Mouse (Mus musculus) stomach, embryonic 14.5 days (tissue): ENCODE data around the gene BC004004. TPM values are rescaled to one million over a fixed set of nuclear protein-coding genes. Genes with fewer than 3 reads are reported as not detected.
"Not testable (repeated sequence)": the region's sequence is repeated elsewhere in the genome, so short reads cannot be mapped to it uniquely, and the experiment has no call there.

Experiments used
- ATAC-seq: fragments of 200-750 bp; cut with Nextera tagmentation; 2 replicates; pipeline ENCODE4 v1.8.0; 2017; ENCODE audit warnings: low read depth, moderate TSS enrichment; ENCODE audit not compliant: insufficient number of reproducible peaks, insufficient read depth, low FRiP score
- H3K27ac ChIP-seq: fragments of 300-500 bp; sonication (generic); 2 replicates; pipeline ENCODE4 v1.5.1; 2014; ENCODE audit warnings: mild to moderate bottlenecking, low read length, moderate library complexity, mixed read lengths
- H3K27me3 ChIP-seq: fragments of 300-500 bp; sonication (generic); 2 replicates; pipeline ENCODE4 v1.6.1; 2014; ENCODE audit warnings: low read length, control low read depth, mixed read lengths; ENCODE audit not compliant: control insufficient read depth, insufficient read depth
- H3K36me3 ChIP-seq: fragments of 300-500 bp; sonication (generic); 2 replicates; pipeline ENCODE4 v1.6.1; 2014; ENCODE audit warnings: mild to moderate bottlenecking, control low read depth, low read length, moderate library complexity, mixed read lengths; ENCODE audit not compliant: control insufficient read depth, insufficient read depth
- H3K4me1 ChIP-seq: fragments of 300-500 bp; sonication (generic); 2 replicates; pipeline ENCODE4 v1.6.1; 2014; ENCODE audit warnings: low read length, control low read depth, mixed read lengths; ENCODE audit not compliant: control insufficient read depth, insufficient read depth
- H3K4me2 ChIP-seq: fragments of 300-500 bp; sonication (generic); replicated peaks from 2 replicates; pipeline ENCODE4 v1.6.1; 2014; ENCODE audit warnings: low read depth, low read length, control low read depth
- H3K4me3 ChIP-seq: fragments of 300-500 bp; sonication (generic); 2 replicates; pipeline ENCODE4 v1.5.1; 2014; ENCODE audit warnings: low read depth, low read length, control low read depth
- H3K9ac ChIP-seq: fragments of 300-500 bp; sonication (generic); replicated peaks from 2 replicates; pipeline ENCODE4 v1.6.1; 2014; ENCODE audit warnings: low read depth, mild to moderate bottlenecking, control low read depth, low read length, moderate library complexity, mixed read lengths
- H3K9me3 ChIP-seq: fragments of 300-500 bp; sonication (generic); 2 replicates; pipeline ENCODE4 v1.6.1; 2016; ENCODE audit warnings: low read depth, low read length, control low read depth; ENCODE audit not compliant: control insufficient read depth
- WGBS: fragments of 180-500 bp; shearing (Covaris S2); extraction: QIAGEN DNeasy Blood & Tissue Kit; methylation state at CpG from one replicate; pipeline ENCODE4 v1.1.7; 2014; 5-methylcytosine and 5-hydroxymethylcytosine counted together
- polyA plus RNA-seq: library from polyadenylated mRNA; unstranded; fragments of >200 nt; fragmentation: Nextera tagmentation; extraction: Ambion mirVana; gene quantifications from 2 replicates; pipeline ENCODE4 v1.2.1, GENCODE M21; 2014

The BC004004 gene
- polyA plus RNA-seq, 1 experiment from 2014 or later, result 79.5 TPM

- peaks cover 10% of the 10 kb centered on the region; the same call in 1 of the 2 replicates for H3K36me3 ChIP-seq
- H3K27ac ChIP-seq, result peak overlapping the region; percentile 83
- H3K27me3 ChIP-seq, result no peaks in the 10 kb centered on the region
- no peaks in the 10 kb centered on the region for H3K9me3 ChIP-seq
- WGBS, result under 1% methylated on average over 42 of the region's 45 CpGs
- no peak for ATAC-seq
- H3K4me3 ChIP-seq, result peak overlapping the region; percentile 93
- H3K9ac ChIP-seq, result peak overlapping the region; percentile 92
- H3K4me1 ChIP-seq, result peaks cover 21% of the 10 kb centered on the region
- H3K4me2 ChIP-seq, result peak overlapping the region; percentile 78
These were observed 78.6 kb downstream of the BC004004 start for GRCm38 (mm10) chr17:29347126-29347644.

- peak within 1 kb of the TSS; percentile 94 for H3K27ac ChIP-seq
- no peaks in the 10 kb centered on the region for H3K9me3 ChIP-seq
- peak within 1 kb of the TSS; percentile 93 for H3K4me3 ChIP-seq
- H3K36me3 ChIP-seq, result peaks cover 8% of the 10 kb centered on the region; the same call in 1 of the 2 replicates
- peaks cover 15% of the 10 kb centered on the region; the same call in 1 of the 2 replicates for H3K4me1 ChIP-seq
- WGBS, result under 1% methylated on average over 46 of the region's 53 CpGs
- H3K4me2 ChIP-seq, result peak within 1 kb of the TSS; percentile 78
- no peaks in the 10 kb centered on the region for H3K27me3 ChIP-seq
- H3K9ac ChIP-seq, result peak within 1 kb of the TSS; percentile 92
- ATAC-seq, result peak; percentile 97
These were observed 79.2 kb downstream of the BC004004 start, which contains the start of gene Mtch1 for GRCm38 (mm10) chr17:29347645-29348256. Gene Mtch1, minus strand, starts transcription at chr17:29347934.

DNA sequence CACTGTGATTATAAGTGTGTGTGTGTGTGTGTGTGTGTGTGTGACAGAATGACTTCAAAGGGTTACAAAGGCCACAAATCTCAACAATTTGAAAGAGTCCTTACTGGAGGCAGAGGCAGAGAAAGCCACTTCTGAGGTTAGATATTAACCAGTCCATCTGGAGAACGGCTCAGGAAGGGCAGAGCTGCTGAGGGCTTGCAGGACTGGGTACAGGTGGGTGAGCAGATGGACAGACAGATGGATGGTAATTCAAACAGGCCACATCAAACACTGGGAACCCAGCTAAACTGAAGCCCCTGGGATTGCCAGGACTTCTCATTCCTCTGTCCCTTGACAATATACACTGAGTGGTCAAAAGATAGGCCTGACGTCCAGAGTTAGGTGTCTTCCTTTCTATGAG is 80.4 kb downstream of the BC004004 start:
- H3K36me3 ChIP-seq, result peaks cover 3% of the 10 kb centered on the region; the same call in 1 of the 2 replicates
- H3K9ac ChIP-seq, result no peak overlapping the region
- no peak overlapping the region for H3K27ac ChIP-seq
- no peak for ATAC-seq
- no peak overlapping the region for H3K4me2 ChIP-seq
- peaks cover 15% of the 10 kb centered on the region; the same call in 1 of the 2 replicates for H3K4me1 ChIP-seq
- H3K4me3 ChIP-seq, result no peak overlapping the region
- 70% methylated on average over 2 of the region's 2 CpGs for WGBS
- no peaks in the 10 kb centered on the region for H3K27me3 ChIP-seq
- H3K9me3 ChIP-seq, result no peaks in the 10 kb centered on the region

DNA sequence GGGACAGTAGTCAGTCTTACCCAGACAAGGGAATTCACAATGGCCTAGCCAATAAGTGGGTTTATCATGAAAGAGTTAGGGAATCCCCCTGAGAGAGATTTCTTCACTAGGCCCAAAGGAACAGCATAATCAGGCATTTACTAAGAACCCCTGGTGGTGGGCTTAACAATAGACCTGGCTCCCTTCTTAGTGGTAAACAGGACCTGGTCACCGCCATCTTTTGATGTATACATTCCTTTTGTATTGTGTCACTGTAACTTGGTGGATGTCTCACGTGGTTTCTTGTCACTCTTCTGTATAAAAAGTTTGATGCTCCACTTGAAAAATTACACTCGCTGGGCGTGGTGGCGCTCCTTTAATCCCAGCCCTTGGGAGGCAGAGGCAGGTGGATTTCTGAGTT is 82.5 kb downstream of the BC004004 start:
- H3K27ac ChIP-seq, H3K27me3 ChIP-seq, H3K4me2 ChIP-seq, ATAC-seq, H3K36me3 ChIP-seq, H3K4me3 ChIP-seq, H3K9ac ChIP-seq, H3K9me3 ChIP-seq: not testable (repeated sequence)
- WGBS, result 77% methylated on average over 5 of the region's 5 CpGs
- H3K4me1 ChIP-seq, result peaks cover 17% of the 10 kb centered on the region

DNA sequence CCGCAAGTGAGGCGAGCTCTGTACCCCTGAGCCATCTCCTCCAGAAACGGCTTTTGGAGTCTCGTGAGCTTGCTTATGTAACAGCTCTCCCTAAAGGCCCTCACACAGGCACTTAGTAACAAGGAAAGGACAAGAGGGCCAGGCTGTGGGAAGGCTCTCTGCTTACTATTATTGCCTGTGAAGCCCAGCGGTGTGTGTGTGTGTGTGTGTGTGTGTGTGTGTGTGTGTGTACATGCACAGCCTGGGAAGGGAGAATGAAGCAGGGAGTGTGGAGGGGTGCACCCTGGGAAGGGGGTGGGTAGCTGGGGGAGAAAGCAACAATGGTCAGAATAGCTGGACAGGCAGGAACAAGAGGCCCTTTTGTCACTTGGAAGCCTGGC is 86.9 kb downstream of the BC004004 start:
- peaks cover 21% of the 10 kb centered on the region for H3K4me1 ChIP-seq
- no peak overlapping the region for H3K4me3 ChIP-seq
- H3K9ac ChIP-seq, result peak overlapping the region; percentile 18; the same call in 1 of the 2 replicates
- peak overlapping the region; percentile 96 for H3K27ac ChIP-seq
- ATAC-seq, result peak; percentile 47; the same call in 1 of the 2 replicates
- H3K36me3 ChIP-seq, result no peaks in the 10 kb centered on the region
- peak overlapping the region; percentile 47; the same call in 1 of the 2 replicates for H3K4me2 ChIP-seq
- no peaks in the 10 kb centered on the region for H3K9me3 ChIP-seq
- whole genome bisulfite sequencing, result 35% methylated on average over 5 of the region's 5 CpGs
- no peaks in the 10 kb centered on the region for H3K27me3 ChIP-seq

GRCm38 (mm10) chr17:29355841-29356478 is 87.4 kb downstream of the BC004004 start:
- no peaks in the 10 kb centered on the region for H3K9me3 ChIP-seq
- whole genome bisulfite sequencing, result 11% methylated on average over 17 of the region's 17 CpGs
- H3K4me1 ChIP-seq, result peaks cover 21% of the 10 kb centered on the region
- ATAC-seq, result peak; percentile 57
- H3K36me3 ChIP-seq, result no peaks in the 10 kb centered on the region
- H3K4me2 ChIP-seq, result peak overlapping the region; percentile 47
- H3K27ac ChIP-seq, result peak overlapping the region; percentile 96
- H3K27me3 ChIP-seq, result no peaks in the 10 kb centered on the region
- peak overlapping the region; percentile 22; the same call in 1 of the 2 replicates for H3K4me3 ChIP-seq
- H3K9ac ChIP-seq, result peak overlapping the region; percentile 18; the same call in 1 of the 2 replicates

DNA sequence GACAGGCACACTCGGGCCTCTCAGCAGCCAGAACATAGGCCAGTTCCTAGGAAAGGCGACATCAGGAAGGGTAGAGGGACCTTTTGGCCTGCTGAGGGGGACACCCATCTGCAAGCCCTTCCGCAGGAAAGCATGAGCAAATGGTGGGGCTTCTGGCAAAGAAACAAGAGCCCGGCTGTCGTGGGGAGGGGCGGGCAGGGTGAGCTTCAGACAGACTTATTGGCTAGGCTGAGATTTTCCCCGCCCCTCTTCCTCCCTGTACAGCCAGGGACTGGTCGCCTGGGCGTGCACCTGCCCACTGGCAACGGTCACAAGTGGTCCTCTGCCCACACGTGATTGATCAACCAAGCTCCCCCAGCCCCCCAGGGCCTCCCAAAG is 87.9 kb downstream of the BC004004 start:
- peak overlapping the region; percentile 22 for H3K4me3 ChIP-seq
- no peaks in the 10 kb centered on the region for H3K36me3 ChIP-seq
- peaks cover 21% of the 10 kb centered on the region for H3K4me1 ChIP-seq
- peak; percentile 88 for ATAC-seq
- H3K27me3 ChIP-seq, result no peaks in the 10 kb centered on the region
- H3K9ac ChIP-seq, result peak overlapping the region; percentile 18; the same call in 1 of the 2 replicates
- peak overlapping the region; percentile 96 for H3K27ac ChIP-seq
- peak overlapping the region; percentile 47 for H3K4me2 ChIP-seq
- under 1% methylated on average over 11 of the region's 11 CpGs for WGBS
- H3K9me3 ChIP-seq, result no peaks in the 10 kb centered on the region

DNA sequence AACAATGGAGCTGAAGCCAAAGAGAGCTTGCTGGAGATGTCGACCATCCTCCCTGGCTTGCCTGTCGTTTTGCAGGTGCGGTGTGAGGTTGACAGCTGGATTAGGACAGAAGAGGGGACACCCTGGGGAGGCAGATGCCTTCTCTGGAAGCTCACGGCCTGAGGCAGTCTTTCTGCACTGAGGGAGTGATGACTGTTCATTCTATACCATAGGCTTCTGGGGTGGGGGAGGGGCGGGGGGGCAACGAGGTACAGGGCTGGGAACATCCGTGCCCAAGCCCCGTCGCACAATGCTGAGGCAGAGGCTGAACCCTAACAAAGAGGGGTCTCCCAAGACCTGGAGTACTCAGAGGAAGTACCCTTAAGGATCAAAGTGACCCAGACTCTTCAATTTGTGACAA is 88.3 kb downstream of the BC004004 start:
- Histone ChIP-seq H3K4me3 (peak overlapping the region; percentile 22), H3K27me3 (no peaks in the 10 kb centered on the region), H3K27ac (peak overlapping the region; percentile 96; the same call in 1 of the 2 replicates), H3K9ac (no peak overlapping the region), H3K36me3 (no peaks in the 10 kb centered on the region), H3K4me2 (peak overlapping the region; percentile 47), H3K9me3 (no peaks in the 10 kb centered on the region), H3K4me1 (peaks cover 21% of the 10 kb centered on the region)
- peak; percentile 5; the same call in 1 of the 2 replicates for ATAC-seq
- WGBS, result 7% methylated on average over 9 of the region's 9 CpGs
